In the genomic region with DNA sequence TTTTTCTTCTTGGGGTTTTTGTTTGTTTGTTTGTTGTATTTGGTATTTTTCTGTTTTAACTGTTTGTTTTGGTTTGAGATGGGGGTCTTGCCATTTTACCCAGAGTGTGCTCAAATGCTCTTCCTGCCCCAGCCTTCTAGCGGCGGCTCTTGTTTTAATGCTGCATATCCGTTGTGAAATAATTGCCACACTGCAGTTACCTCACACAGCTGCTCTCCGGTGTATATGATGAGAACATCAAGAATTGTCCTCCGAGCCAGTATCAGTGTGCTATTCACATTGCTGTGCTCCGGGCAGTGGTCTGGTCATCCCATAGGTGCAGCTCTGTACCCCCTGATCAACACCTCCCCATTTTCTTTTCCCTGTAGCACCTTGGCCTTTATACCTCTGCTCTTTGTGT, we compare ENCODE assay signal across 15 mouse cellular contexts.
"Had no signal": no experiment of that assay in that cellular context is flagged by ENCODE, and none has a peak within 500 bp of the region (broad histone marks: within the 10 kb centered on the region; RNA-seq: fewer than 3 reads in every experiment).

No protein-coding gene starts in this region.

- H3K4me2 ChIP-seq: lung, embryonic 14.5 days; midbrain, embryonic 12.5 days; neural tube, embryonic 13.5 days; stomach, embryonic 15.5 days had no signal

- H3K9me3 ChIP-seq: midbrain, embryonic 10.5 days; midbrain, embryonic 12.5 days; neural tube, embryonic 13.5 days; stomach, embryonic 15.5 days had no signal

- H3K4me3 ChIP-seq: midbrain, embryonic 10.5 days; midbrain, embryonic 12.5 days; neural tube, embryonic 13.5 days; stomach, embryonic 15.5 days had no signal

- H3K27ac ChIP-seq: liver, embryonic 14.5 days; midbrain, embryonic 10.5 days; midbrain, embryonic 12.5 days; neural tube, embryonic 13.5 days; stomach, embryonic 15.5 days; stomach, postnatal 0 days had no signal

- H3K36me3 ChIP-seq: midbrain, embryonic 10.5 days; midbrain, embryonic 12.5 days; neural tube, embryonic 13.5 days; stomach, embryonic 15.5 days had no signal

- DNase-seq: lung, adult 18-20 months; lung, embryonic 14.5 days; lung, postnatal 10 days; lung, postnatal 4 days; midbrain, embryonic 14.5 days; right cerebral cortex, postnatal 14 days; thymus, adult 2 months; thymus, postnatal 25 days; thymus, postnatal 4 days had no signal

- H3K9ac ChIP-seq: liver, embryonic 14.5 days; lung, embryonic 14.5 days; midbrain, embryonic 12.5 days; neural tube, embryonic 13.5 days; stomach, embryonic 15.5 days had no signal

- H3K27me3 ChIP-seq: neural tube, embryonic 13.5 days; stomach, embryonic 15.5 days had no signal
